ENCODE assay signal across 8 mouse cellular contexts in the genomic region with DNA sequence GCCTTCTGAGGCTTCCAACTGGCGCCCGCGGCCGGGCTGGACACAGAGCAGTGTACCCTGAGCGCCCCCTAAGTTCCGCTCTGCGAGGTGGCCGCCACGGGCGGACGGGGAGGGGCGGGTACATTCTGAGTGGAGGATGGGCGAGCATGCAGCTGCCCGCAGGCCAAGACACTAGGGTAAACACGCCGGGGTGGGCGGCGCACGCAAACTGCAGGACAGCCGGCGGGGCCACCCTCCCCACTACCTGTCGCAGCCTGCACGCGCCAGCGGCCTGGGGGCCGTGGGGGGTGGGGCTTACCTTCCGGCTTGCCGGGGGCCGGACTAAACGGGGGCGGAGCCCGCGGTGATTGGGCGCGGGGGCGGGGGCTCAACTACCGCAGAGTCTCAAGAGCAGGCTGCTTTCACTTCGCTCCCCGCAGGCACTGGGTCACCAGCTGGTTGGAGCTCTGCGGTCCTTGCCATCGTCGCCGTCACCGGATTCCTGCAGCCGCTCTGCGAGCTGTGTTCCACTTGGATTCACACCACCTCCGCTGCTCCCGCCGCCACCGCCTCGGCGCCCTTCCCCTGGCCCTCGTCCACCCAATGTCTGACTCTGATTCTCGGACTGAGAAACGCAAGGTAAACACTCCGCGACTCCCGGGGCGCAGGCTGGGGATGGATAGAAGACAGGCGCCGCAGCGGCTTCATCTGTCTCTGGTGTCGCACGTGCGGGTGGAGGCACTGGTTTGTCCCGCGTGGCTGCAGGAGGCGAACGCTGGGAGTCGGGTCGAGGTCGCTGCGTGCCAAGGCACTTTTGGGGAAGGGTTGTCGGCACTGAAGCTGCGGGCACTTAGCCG. TPM values are rescaled to one million over a fixed set of nuclear protein-coding genes. Genes with fewer than 3 reads are reported as not detected.
A peak's percentile ranks its signal among the peaks of the same experiment; 100 is the strongest.
DNase-seq lines count a peak whose midpoint lies in the region; ATAC-seq and TF ChIP-seq lines count a peak whose summit lies in the region.

A gene (plus strand): TSS at position 404 of the 836 bp plus-strand sequence.

- H3K9me3 ChIP-seq in CH12.LX (replicated peaks; ENCODE audit: low read length) = peaks cover 13% of the 10 kb centered on the region
- H3K9me3 ChIP-seq in forebrain, embryonic 12.5 days = no peaks in the 10 kb centered on the region
- no peaks in the 10 kb centered on the region for H3K9me3 ChIP-seq in heart, embryonic 16.5 days (replicated peaks; ENCODE audit: control insufficient read depth, low read length)
- H3K9me3 ChIP-seq in liver, embryonic 14.5 days (ENCODE audit: control insufficient read depth, low read length) = no peaks in the 10 kb centered on the region
- no peaks in the 10 kb centered on the region for H3K9me3 ChIP-seq in stomach, embryonic 15.5 days

- ATAC-seq in forebrain, embryonic 12.5 days (ENCODE audit: low FRiP score) = peak; percentile 84
- ATAC-seq in heart, embryonic 16.5 days (replicated peaks; ENCODE audit: extremely low read depth, insufficient read depth, low FRiP score) = peak; percentile 79
- ATAC-seq in liver, embryonic 14.5 days (ENCODE audit: insufficient read depth) = peak; percentile 64
- peak; percentile 83 for ATAC-seq in stomach, embryonic 15.5 days (ENCODE audit: insufficient read depth, low FRiP score, low read depth)

- no peaks in the 10 kb centered on the region for H3K79me2 ChIP-seq in CH12.LX (replicated peaks; ENCODE audit: control insufficient read depth, extremely low read depth, insufficient read depth, poor library complexity, severe bottlenecking)

- H3K4me1 ChIP-seq in CH12.LX (ENCODE audit: control insufficient read depth in 1 of 2, insufficient read depth in 2 of 2) = peaks cover 0 to 20% of the 10 kb centered on the region in 2 experiments; a peak in 2 of 4 replicates
- H3K4me1 ChIP-seq in forebrain, embryonic 12.5 days = peaks cover 48% of the 10 kb centered on the region
- H3K4me1 ChIP-seq in heart, embryonic 16.5 days (ENCODE audit: control insufficient read depth, insufficient read depth, low read length) = peaks cover 38% of the 10 kb centered on the region
- peaks cover 0 to 10% of the 10 kb centered on the region in 2 experiments; a peak in 2 of 4 replicates for H3K4me1 ChIP-seq in liver, embryonic 14.5 days (replicated peaks; ENCODE audit: control insufficient read depth in 2 of 2, insufficient read depth in 2 of 2, low read length in 1 of 2)
- H3K4me1 ChIP-seq in stomach, embryonic 15.5 days = peaks cover 33% of the 10 kb centered on the region

- TF ChIP-seq CTCF in CH12.LX (conservative IDR thresholded peaks at IDR 0.05 in 1 of 2, IDR thresholded peaks at IDR 0.05 in 1 of 2; ENCODE audit: low read depth in 2 of 2, low read length in 2 of 2) = peak in 1 of 2 experiments; percentile 72; a peak in 2 of 4 replicates
- TF ChIP-seq CTCF in liver, embryonic 14.5 days (IDR thresholded peaks at IDR 0.05; ENCODE audit: low read depth) = peak; percentile 68

- DNase-seq in CH12.LX (ENCODE audit: extremely low read depth) = peak; percentile 91
- peak; percentile 84 for DNase-seq in c-Kit-positive CD71-positive TER-119-positive erythroid progenitor cells, embryonic 14.5 days (ENCODE audit: low spot score)
- DNase-seq in kidney, postnatal 36 days = peak; percentile 98 to 99
- peak; percentile 77 to 80 (median 79) for DNase-seq in liver, embryonic 14.5 days (ENCODE audit: low read depth in 3 of 3, low spot score in 3 of 3)
- DNase-seq in neural tube, embryonic 10.5 days (ENCODE audit: extremely low spot score, low spot score) = peak; percentile 98

- H3K27ac ChIP-seq in CH12.LX (ENCODE audit: insufficient read depth, low read depth) = peak within 1 kb of the TSS; percentile 49
- H3K27ac ChIP-seq in forebrain, embryonic 12.5 days = peak within 1 kb of the TSS; percentile 86
- H3K27ac ChIP-seq in heart, embryonic 16.5 days (ENCODE audit: low read length) = peak within 1 kb of the TSS; percentile 88
- H3K27ac ChIP-seq in liver, embryonic 14.5 days = no peak within 1 kb of the TSS
- H3K27ac ChIP-seq in stomach, embryonic 15.5 days = peak within 1 kb of the TSS; percentile 93

- dilution Hi-C loops in CH12.LX (cut with MboI; ENCODE audit: extremely low pct_ligation_motif_present, extremely low pct_unique_long_range_greater_than_20kb, low sequenced_read_pairs) = no loop called here

- in situ Hi-C loops in CH12.LX (cut with MboI; ENCODE audit: low pct_ligation_motif_present, low pct_unique_long_range_greater_than_20kb, low sequenced_read_pairs) = no loop called here

- under 1% methylated on average over 72 of the region's 76 CpGs for WGBS in forebrain, embryonic 12.5 days
- WGBS in heart, embryonic 16.5 days = under 1% methylated on average over 63 of the region's 76 CpGs
- under 1% methylated on average over 75 of the region's 76 CpGs for WGBS in liver, embryonic 14.5 days (ENCODE audit: insufficient replicate concordance)
- WGBS in stomach, embryonic 15.5 days = under 1% methylated on average over 76 of the region's 76 CpGs

- TF ChIP-seq EP300 in CH12.LX (IDR thresholded peaks at IDR 0.05; ENCODE audit: low read length) = peak; percentile 24; the same call in 1 of the 2 replicates
- no peak for TF ChIP-seq EP300 in liver, embryonic 14.5 days (IDR thresholded peaks at IDR 0.05; ENCODE audit: low read depth)

- peak within 1 kb of the TSS; percentile 79 to 86 (median 83) for H3K4me3 ChIP-seq in CH12.LX (replicated peaks in 1 of 3; ENCODE audit: low read depth in 2 of 3, low read length in 2 of 3, poor library complexity in 1 of 3)
- H3K4me3 ChIP-seq in forebrain, embryonic 12.5 days (replicated peaks) = peak within 1 kb of the TSS; percentile 74
- peak within 1 kb of the TSS; percentile 85 for H3K4me3 ChIP-seq in heart, embryonic 16.5 days (ENCODE audit: low read length)
- H3K4me3 ChIP-seq in liver, embryonic 14.5 days (ENCODE audit: insufficient read depth in 1 of 2, low read depth in 2 of 2, low read length in 2 of 2) = peak within 1 kb of the TSS; percentile 74 to 87
- peak within 1 kb of the TSS; percentile 70 for H3K4me3 ChIP-seq in stomach, embryonic 15.5 days (replicated peaks)

- peak within 1 kb of the TSS; percentile 58 for H3K4me2 ChIP-seq in CH12.LX (ENCODE audit: insufficient read depth, low read depth, poor library complexity, severe bottlenecking)
- H3K4me2 ChIP-seq in forebrain, embryonic 12.5 days = peak within 1 kb of the TSS; percentile 98
- H3K4me2 ChIP-seq in heart, embryonic 16.5 days (ENCODE audit: low read depth, low read length) = peak within 1 kb of the TSS; percentile 94
- H3K4me2 ChIP-seq in liver, embryonic 14.5 days (ENCODE audit: low read depth) = peak within 1 kb of the TSS; percentile 87
- peak within 1 kb of the TSS; percentile 95 for H3K4me2 ChIP-seq in stomach, embryonic 15.5 days

- peak; percentile 76 for TF ChIP-seq RAD21 in CH12.LX (IDR thresholded peaks at IDR 0.05; ENCODE audit: low read depth, low read length)

- peak within 1 kb of the TSS; percentile 62 for H3K9ac ChIP-seq in CH12.LX (ENCODE audit: insufficient read depth, low read depth)
- peak within 1 kb of the TSS; percentile 74 for H3K9ac ChIP-seq in forebrain, embryonic 12.5 days
- H3K9ac ChIP-seq in heart, embryonic 16.5 days (ENCODE audit: low read length) = peak within 1 kb of the TSS; percentile 83
- peak within 1 kb of the TSS; percentile 73 for H3K9ac ChIP-seq in liver, embryonic 14.5 days (replicated peaks)
- H3K9ac ChIP-seq in stomach, embryonic 15.5 days = peak within 1 kb of the TSS; percentile 73

- peak; percentile 94 for TF ChIP-seq POLR2A in CH12.LX (IDR thresholded peaks at IDR 0.05; ENCODE audit: low read depth, low read length)

- H3K36me3 ChIP-seq in CH12.LX (replicated peaks in 1 of 2; ENCODE audit: control insufficient read depth in 1 of 2, insufficient read depth in 1 of 2, low read length in 1 of 2) = peaks cover 6 to 25% of the 10 kb centered on the region in 2 experiments
- H3K36me3 ChIP-seq in forebrain, embryonic 12.5 days (replicated peaks) = peaks cover 4% of the 10 kb centered on the region; the same call in 1 of the 2 replicates
- peaks cover 11% of the 10 kb centered on the region for H3K36me3 ChIP-seq in heart, embryonic 16.5 days (ENCODE audit: control insufficient read depth, insufficient read depth)
- peaks cover 3% of the 10 kb centered on the region; the same call in 1 of the 2 replicates for H3K36me3 ChIP-seq in liver, embryonic 14.5 days (replicated peaks; ENCODE audit: control insufficient read depth, insufficient read depth, low read depth)
- H3K36me3 ChIP-seq in stomach, embryonic 15.5 days = no peaks in the 10 kb centered on the region

- H3K27me3 ChIP-seq in CH12.LX (replicated peaks) = no peaks in the 10 kb centered on the region
- H3K27me3 ChIP-seq in forebrain, embryonic 12.5 days = peaks cover 46% of the 10 kb centered on the region
- peaks cover 3% of the 10 kb centered on the region; the same call in 1 of the 2 replicates for H3K27me3 ChIP-seq in heart, embryonic 16.5 days (ENCODE audit: control insufficient read depth, insufficient read depth, low read length)
- peaks cover 41% of the 10 kb centered on the region for H3K27me3 ChIP-seq in liver, embryonic 14.5 days (ENCODE audit: control insufficient read depth, insufficient read depth, low read length)
- H3K27me3 ChIP-seq in stomach, embryonic 15.5 days (replicated peaks) = peaks cover 11% of the 10 kb centered on the region

TF ChIP-seq in CH12.LX, 34 proteins besides CTCF, POLR2A, EP300 and RAD21 (continues in another document):
- TF ChIP-seq CHD2 (IDR thresholded peaks at IDR 0.05; ENCODE audit: low read length) (peak; percentile 87), NELFE (IDR thresholded peaks at IDR 0.05; ENCODE audit: low read depth, low read length) (peak; percentile 93), JUN (IDR thresholded peaks at IDR 0.05; ENCODE audit: insufficient read depth, low read depth, low read length) (no peak), MYC (IDR thresholded peaks at IDR 0.05; ENCODE audit: low read depth, low read length) (peak; percentile 19; the same call in 1 of the 2 replicates), JUND (conservative IDR thresholded peaks at IDR 0.05; ENCODE audit: low read depth, low read length) (no peak), SIN3A (IDR thresholded peaks at IDR 0.05; ENCODE audit: low read length) (peak; percentile 88), ETS1 (conservative IDR thresholded peaks at IDR 0.05; ENCODE audit: low read depth, low read length) (peak; percentile 49), USF2 (conservative IDR thresholded peaks at IDR 0.05; ENCODE audit: low read depth, low read length) (no peak), BHLHE40 (IDR thresholded peaks at IDR 0.05; ENCODE audit: low read depth, low read length) (peak; percentile 89), ZC3H11A (IDR thresholded peaks at IDR 0.05; ENCODE audit: low read depth, low read length) (peak; percentile 25)

RNA-seq across cellular contexts. Expression of the gene that starts here (rescaled TPM):
- total RNA-seq in CH12.LX (2012; rRNA removed) (7.8 and 9.9 TPM in 2 replicates), CH12.LX (2014; rRNA removed) (10.2 and 11.6 TPM in 2 replicates)
- 18.4 and 24.6 TPM in 2 replicates for polyA plus RNA-seq in CH12.LX (2012; ENCODE audit: insufficient read length, low read depth)
- polyA plus RNA-seq in forebrain, embryonic 12.5 days (2016; fragmentation: Nextera tagmentation; extraction: Ambion mirVana) = 18.8 and 19.6 TPM in 2 replicates
- polyA plus RNA-seq in heart, embryonic 16.5 days (2015; fragmentation: Nextera tagmentation; extraction: Ambion mirVana) = 20.4 and 23.2 TPM in 2 replicates
- polyA plus RNA-seq in liver, embryonic 14.5 days (2012; rRNA removed) = 4.5 and 5.0 TPM in 2 replicates
- 3.3 and 4.0 TPM in 2 replicates for polyA plus RNA-seq in liver, embryonic 14.5 days (2014; fragmentation: Nextera tagmentation; extraction: Ambion mirVana)
- 17.4 and 19.9 TPM in 2 replicates for polyA plus RNA-seq in stomach, embryonic 15.5 days (2015; fragmentation: Nextera tagmentation; extraction: Ambion mirVana)
